In the genomic region with DNA sequence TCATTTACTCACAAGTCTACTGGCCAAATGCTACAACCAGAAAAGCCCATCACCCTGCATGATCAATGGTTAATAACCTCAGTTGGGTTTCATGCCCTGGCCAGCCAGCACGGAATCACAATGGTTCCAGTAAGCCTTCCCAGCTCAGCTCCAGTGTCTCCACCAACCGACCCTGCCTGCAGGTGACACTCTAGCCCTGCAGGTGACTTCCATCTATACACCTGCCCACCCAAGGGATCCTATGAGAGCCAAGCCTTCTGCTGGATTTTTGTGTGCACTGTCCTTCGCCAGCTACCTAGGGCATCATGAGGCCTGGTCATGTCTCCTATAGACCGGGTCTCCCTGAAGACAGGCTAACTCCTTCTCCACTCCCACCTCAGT, we compare ENCODE assay signal across 17 mouse cellular contexts.
DNase-seq lines count a peak whose midpoint lies in the region; ATAC-seq and TF ChIP-seq lines count a peak whose summit lies in the region.
"Had no signal": no experiment of that assay in that cellular context is flagged by ENCODE, and none has a peak within 500 bp of the region (broad histone marks: within the 10 kb centered on the region; RNA-seq: fewer than 3 reads in every experiment).

No protein-coding gene starts in this region.

- H3K4me1 ChIP-seq in hindbrain, embryonic 13.5 days (replicated peaks) = peaks cover 23% of the 10 kb centered on the region
- peaks cover 27% of the 10 kb centered on the region for H3K4me1 ChIP-seq in hindbrain, embryonic 10.5 days (replicated peaks)
- no peaks in the 10 kb centered on the region for H3K4me1 ChIP-seq in liver, postnatal 0 days (ENCODE audit: insufficient read depth)
- H3K4me1 ChIP-seq in hindbrain, postnatal 0 days (ENCODE audit: insufficient read depth, low read length) = peaks cover 11% of the 10 kb centered on the region; the same call in 1 of the 2 replicates

- 0 out of 2 replicates have a peak overlapping the region, but pooled peaks have one; percentile 20 for H3K27ac ChIP-seq in hindbrain, embryonic 13.5 days
- H3K27ac ChIP-seq in hindbrain, embryonic 10.5 days = no peak overlapping the region
- no peak overlapping the region for H3K27ac ChIP-seq in liver, postnatal 0 days (ENCODE audit: low read depth)
- no peak overlapping the region for H3K27ac ChIP-seq in hindbrain, postnatal 0 days
- H3K27ac ChIP-seq: heart, embryonic 13.5 days; macrophage had no signal

- H3K36me3 ChIP-seq in hindbrain, embryonic 13.5 days = no peaks in the 10 kb centered on the region
- H3K36me3 ChIP-seq in hindbrain, embryonic 10.5 days = no peaks in the 10 kb centered on the region
- H3K36me3 ChIP-seq in liver, postnatal 0 days (replicated peaks; ENCODE audit: insufficient read depth, low read length) = no peaks in the 10 kb centered on the region
- no peaks in the 10 kb centered on the region for H3K36me3 ChIP-seq in hindbrain, postnatal 0 days (ENCODE audit: insufficient read depth, low read length)
- H3K36me3 ChIP-seq: G1E; heart, embryonic 13.5 days had no signal

- no peaks in the 10 kb centered on the region for H3K9me3 ChIP-seq in hindbrain, embryonic 13.5 days
- H3K9me3 ChIP-seq in hindbrain, embryonic 10.5 days = no peaks in the 10 kb centered on the region
- no peaks in the 10 kb centered on the region for H3K9me3 ChIP-seq in liver, postnatal 0 days (ENCODE audit: low read length)
- H3K9me3 ChIP-seq in hindbrain, postnatal 0 days (ENCODE audit: low read length) = no peaks in the 10 kb centered on the region
- H3K9me3 ChIP-seq: G1E had no signal

- no peak overlapping the region for H3K9ac ChIP-seq in hindbrain, embryonic 13.5 days
- no peak overlapping the region for H3K9ac ChIP-seq in liver, postnatal 0 days (replicated peaks)
- no peak overlapping the region for H3K9ac ChIP-seq in hindbrain, postnatal 0 days (replicated peaks; ENCODE audit: low read length)
- H3K9ac ChIP-seq: heart, embryonic 13.5 days had no signal

- TF ChIP-seq EP300 in liver, postnatal 0 days (IDR thresholded peaks at IDR 0.05; ENCODE audit: low read depth) = no peak

- in situ Hi-C loops in Patski (cut with MboI; ENCODE audit: low pct_unique_long_range_greater_than_20kb) = loop anchor here (5.0 kb wide), 1 partner anchor 135 kb away; a partner anchor contains a TSS

- peak; percentile 63 for TF ChIP-seq CTCF in liver, postnatal 0 days (IDR thresholded peaks at IDR 0.05; ENCODE audit: low read depth)
- TF ChIP-seq CTCF in Patski (IDR thresholded peaks at IDR 0.05) = no peak
- peak; percentile 42 for TF ChIP-seq CTCF in hindbrain, postnatal 0 days (IDR thresholded peaks at IDR 0.05; ENCODE audit: low read depth)

- WGBS in hindbrain, embryonic 13.5 days = 52% methylated on average over 4 of the region's 4 CpGs
- 65% methylated on average over 4 of the region's 4 CpGs for WGBS in hindbrain, embryonic 10.5 days
- 78% methylated on average over 4 of the region's 4 CpGs for WGBS in liver, postnatal 0 days (ENCODE audit: insufficient replicate concordance)
- 36% methylated on average over 4 of the region's 4 CpGs for WGBS in hindbrain, postnatal 0 days

- POLR2A ChIA-PET in Patski (lab: Charles Lee) = interaction anchor here (1.4 to 1.8 kb wide), 2 partner anchors 17 to 134 kb away, joined by 4 to 5 read pairs; no protein-coding TSS in a partner anchor

- H3K27me3 ChIP-seq in hindbrain, embryonic 13.5 days = no peaks in the 10 kb centered on the region
- no peaks in the 10 kb centered on the region for H3K27me3 ChIP-seq in hindbrain, embryonic 10.5 days (ENCODE audit: insufficient read depth, poor library complexity, severe bottlenecking)
- H3K27me3 ChIP-seq in liver, postnatal 0 days (ENCODE audit: insufficient read depth, low read length) = no peaks in the 10 kb centered on the region
- no peaks in the 10 kb centered on the region for H3K27me3 ChIP-seq in Patski
- no peaks in the 10 kb centered on the region for H3K27me3 ChIP-seq in hindbrain, postnatal 0 days (ENCODE audit: insufficient read depth, low read length)
- H3K27me3 ChIP-seq: heart, embryonic 13.5 days had no signal

- ATAC-seq in hindbrain, embryonic 13.5 days (ENCODE audit: low FRiP score) = no peak; the same call in 1 of the 2 replicates
- peak; percentile 62 for ATAC-seq in liver, postnatal 0 days
- ATAC-seq in Patski = peak; percentile 4
- no peak; the same call in 1 of the 2 replicates for ATAC-seq in hindbrain, postnatal 0 days

- no peak for DNase-seq in hindbrain, embryonic 10.5 days (ENCODE audit: low spot score)
- peak; percentile 35 for DNase-seq in liver, postnatal 0 days
- DNase-seq in liver (no peak), Patski (ENCODE audit: low read depth, low spot score) (no peak)
- DNase-seq in hindbrain, postnatal 0 days (ENCODE audit: low spot score) = no peak
- no peak for DNase-seq in frontal cortex, postnatal 36 days (ENCODE audit: low spot score in 2 of 2)
- DNase-seq: adrenal gland, adult 2 months; cerebellum, adult 18-20 months; gastrocnemius, postnatal 36 days; heart, postnatal 4 days; kidney, adult 8-10 months; right cerebral cortex, adult 18-20 months; thymus, postnatal 14 days had no signal

- no peak overlapping the region for H3K4me2 ChIP-seq in hindbrain, embryonic 13.5 days
- no peak overlapping the region for H3K4me2 ChIP-seq in liver, postnatal 0 days (ENCODE audit: low read depth, low read length)
- no peak overlapping the region for H3K4me2 ChIP-seq in hindbrain, postnatal 0 days (ENCODE audit: low read depth, low read length)
- H3K4me2 ChIP-seq: heart, embryonic 13.5 days had no signal

- H3K4me3 ChIP-seq in hindbrain, embryonic 13.5 days = no peak overlapping the region
- no peak overlapping the region for H3K4me3 ChIP-seq in hindbrain, embryonic 10.5 days
- H3K4me3 ChIP-seq in liver, postnatal 0 days (ENCODE audit: low read depth, low read length) = no peak overlapping the region
- H3K4me3 ChIP-seq in hindbrain, postnatal 0 days (ENCODE audit: low read length) = no peak overlapping the region
- H3K4me3 ChIP-seq: heart, embryonic 13.5 days had no signal

- CTCF ChIA-PET in Patski (lab: Charles Lee) = interaction anchor here (0.7 to 1.2 kb wide), 4 partner anchors 62 to 236 kb away, joined by 3 to 4 read pairs (median 3); no protein-coding TSS in a partner anchor

Comparison
In these comparisons a context has a peak if more than half of its experiments do, and no peak if none do; other contexts are left out.
1. ATAC-seq: peak in liver, postnatal 0 days (single experiment) and Patski (single experiment); none in hindbrain, embryonic 13.5 days (single experiment) and hindbrain, postnatal 0 days (single experiment).